Mouse (Mus musculus) megakaryocyte, embryonic 14.5 days (primary cell): ENCODE results near the gene Nfatc2ip.

ENCODE experiments used
- FLI1 ChIP-seq: IDR thresholded peaks from 2 replicates; pipeline ENCODE4 v1.6.1; 2012; ENCODE audit warnings: low read length, inconsistent platforms, mixed read lengths
- GATA1 ChIP-seq: IDR thresholded peaks from 3 replicates; pipeline ENCODE4 v1.6.1; 2012; ENCODE audit warnings: mixed read lengths, low read length, inconsistent platforms, borderline replicate concordance

- TF ChIP-seq FLI1 (no peak), GATA1 (no peak)
Observed at GRCm38 (mm10) chr7:126417045-126417444, 20.5 kb upstream of the Nfatc2ip start.
